Mouse (Mus musculus) frontal cortex, adult 2 months (tissue): Measurements from ENCODE around the gene Pik3ca. TPM values are rescaled to one million over a fixed set of nuclear protein-coding genes. Genes with fewer than 3 reads are reported as not detected.

Experiments
- DNase-seq, 2 experiments: peaks; one replicate each; pipeline ENCODE4 v3.0.0; 2022; ENCODE audit warnings: low spot score in 1 of 2; ENCODE audit errors: extremely low spot score in 1 of 2
- polyA plus RNA-seq: library from polyadenylated mRNA; depleted of rRNA; stranded (reverse); fragments of >200 nt; gene quantifications from 2 replicates; pipeline ENCODE4 v1.2.3, GENCODE M21; 2012; rRNA removed

Pik3ca gene
- polyA plus RNA-seq, 1 experiment: 23.4 TPM

DNA sequence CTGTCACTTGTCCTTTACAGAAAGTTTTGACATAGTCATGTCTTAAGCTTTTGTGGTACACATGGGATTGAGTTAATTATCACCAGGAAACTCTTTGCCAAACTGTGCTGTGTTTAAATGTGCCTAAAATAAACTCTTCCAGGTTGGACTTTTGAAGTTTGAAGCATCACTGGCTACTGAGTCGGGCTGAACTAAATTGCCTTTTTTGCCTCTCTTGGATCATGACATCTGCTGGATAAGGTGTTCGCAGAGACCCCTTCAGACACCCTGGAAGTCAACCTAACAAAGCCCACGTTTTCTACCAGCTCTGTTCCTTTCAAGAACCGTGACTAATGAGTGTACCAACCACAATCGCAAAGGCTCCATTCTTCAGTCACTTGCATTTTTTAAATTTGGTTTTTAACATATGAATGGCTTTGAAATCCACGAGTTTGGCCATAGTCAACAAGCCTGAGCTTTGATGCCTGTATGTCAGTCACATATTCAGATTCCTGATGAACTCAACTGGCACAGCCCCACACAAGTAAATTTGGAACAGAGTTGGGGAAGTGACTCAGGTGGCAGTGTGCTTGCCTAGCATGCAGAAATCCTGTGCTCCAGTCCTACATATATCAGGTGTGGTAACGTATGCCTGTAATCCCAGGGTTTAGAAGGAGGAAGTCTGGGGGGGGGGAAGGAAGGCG lies 97.8 kb downstream of the Pik3ca start:
- DNase-seq: no peak

- no peak for DNase-seq
Observed at GRCm38 (mm10) chr3:32495856-32496710, 98.6 kb downstream of the Pik3ca start.

- DNase-seq: no peak
Observed at GRCm38 (mm10) chr3:32496711-32497070, 99.2 kb downstream of the Pik3ca start.

DNA sequence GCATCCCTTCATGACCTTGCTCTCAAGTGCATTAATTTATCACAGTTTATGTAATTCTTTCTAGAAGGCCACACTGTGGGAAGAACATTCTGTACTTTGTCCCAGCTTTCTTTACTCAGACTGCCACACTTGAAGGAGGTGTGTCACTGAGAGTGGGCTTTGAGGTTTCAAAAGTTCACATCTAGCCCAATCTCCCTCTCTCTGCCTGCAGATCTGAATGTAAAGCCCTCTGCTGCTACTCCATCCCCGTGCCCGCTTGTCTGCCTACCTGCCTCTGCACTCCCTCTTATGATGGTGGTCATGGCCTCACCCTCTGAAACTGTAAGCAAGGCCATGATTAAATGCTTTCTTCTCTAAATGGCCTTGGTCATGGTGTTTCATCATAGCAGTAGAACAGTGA lies 102.9 kb downstream of the Pik3ca start:
- DNase-seq: no peak

- DNase-seq: no peak
Observed at GRCm38 (mm10) chr3:32505841-32506240, 108.4 kb downstream of the Pik3ca start.

GRCm38 (mm10) chr3:32506366-32507225 lies 109.1 kb downstream of the Pik3ca start:
- no peak for DNase-seq

- DNase-seq: peak; percentile 49 to 87
Observed at GRCm38 (mm10) chr3:32508666-32509324, 111.3 kb downstream of the Pik3ca start.

DNA sequence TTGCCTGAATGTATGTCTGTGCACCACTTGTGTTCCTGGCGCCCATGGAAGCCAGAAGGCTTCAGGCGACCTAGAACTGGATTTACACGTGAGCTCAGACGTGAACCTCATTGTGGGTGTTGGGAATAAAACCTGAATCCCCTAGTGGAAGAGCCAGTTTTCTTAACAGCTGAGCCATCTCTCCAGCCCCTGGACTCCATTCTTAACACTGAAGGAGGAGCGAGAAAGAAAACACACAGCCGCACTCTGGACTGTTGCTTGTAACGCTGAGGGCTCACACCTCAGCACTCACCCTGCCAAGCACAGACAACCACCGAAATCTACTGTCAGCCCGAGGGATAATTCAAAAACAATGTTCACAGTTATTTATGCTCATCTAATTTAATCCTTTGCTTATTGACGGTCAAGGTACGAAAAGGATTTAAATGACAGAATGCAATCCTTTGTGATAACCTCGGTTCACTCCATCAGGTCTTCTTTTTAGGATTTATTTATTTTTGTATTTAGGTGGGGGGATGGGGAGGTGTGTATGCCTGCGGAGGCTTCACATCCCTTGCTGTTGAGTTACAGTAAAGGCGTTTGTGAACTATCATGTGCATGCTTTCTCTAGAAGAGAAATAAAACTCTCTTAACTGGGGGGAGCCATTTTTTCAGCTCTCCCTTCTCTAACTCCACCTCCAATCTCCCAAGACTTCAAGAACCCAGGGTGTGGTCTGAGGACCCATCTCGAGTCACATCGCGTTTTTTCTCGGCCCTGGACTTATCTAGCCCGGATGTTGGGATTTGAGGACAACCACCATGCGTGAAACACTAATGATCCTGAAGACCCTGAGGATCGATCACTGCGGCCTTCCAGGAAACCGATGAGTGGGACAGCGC lies 112.3 kb downstream of the Pik3ca start, which contains the start of gene Zfp639:
Gene Zfp639 (plus strand): TSS at position 764 of the 879 bp plus-strand sequence.
- DNase-seq: no peak

DNA sequence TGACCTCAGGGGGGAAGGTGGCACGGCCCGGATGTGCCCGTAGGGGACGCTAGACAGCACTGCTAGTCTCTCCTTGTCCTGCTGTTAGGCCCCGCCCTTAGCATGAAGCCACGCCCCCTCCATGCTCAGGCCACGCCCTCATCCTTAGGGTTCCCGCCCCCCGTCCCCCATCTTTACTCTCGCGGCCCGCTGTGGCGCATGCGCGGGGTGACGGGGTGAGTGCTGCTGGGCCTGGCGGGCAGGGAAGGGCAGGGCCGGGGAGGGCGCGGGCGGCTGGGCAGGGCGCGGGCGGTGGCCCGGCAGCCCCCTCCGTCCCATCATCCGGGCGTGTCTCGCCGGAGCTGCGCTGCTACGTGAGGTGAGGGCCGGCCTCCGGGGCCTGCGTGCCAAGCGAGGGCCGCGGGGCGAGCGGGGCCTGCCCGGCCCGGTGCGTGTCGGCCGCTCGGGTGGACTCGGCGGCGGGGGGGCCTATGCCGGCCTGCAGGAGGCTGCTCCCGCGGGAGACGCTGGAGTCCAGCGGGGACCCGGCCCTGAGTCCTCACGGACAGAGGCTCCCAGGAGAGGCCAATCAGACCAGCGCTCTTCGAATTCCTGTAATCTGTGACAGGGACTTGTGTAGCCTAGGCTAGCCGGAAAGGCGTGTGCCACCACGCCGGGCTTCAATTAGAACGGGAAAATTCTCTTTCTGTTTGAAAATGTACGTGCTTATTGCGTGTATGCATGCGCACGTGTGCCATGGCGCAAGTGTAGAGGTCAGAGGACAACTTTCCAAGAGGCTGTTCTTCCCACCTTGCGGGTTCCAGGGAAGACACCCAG lies 113.1 kb downstream of the Pik3ca start:
- peak; percentile 87 to 95 for DNase-seq

DNA sequence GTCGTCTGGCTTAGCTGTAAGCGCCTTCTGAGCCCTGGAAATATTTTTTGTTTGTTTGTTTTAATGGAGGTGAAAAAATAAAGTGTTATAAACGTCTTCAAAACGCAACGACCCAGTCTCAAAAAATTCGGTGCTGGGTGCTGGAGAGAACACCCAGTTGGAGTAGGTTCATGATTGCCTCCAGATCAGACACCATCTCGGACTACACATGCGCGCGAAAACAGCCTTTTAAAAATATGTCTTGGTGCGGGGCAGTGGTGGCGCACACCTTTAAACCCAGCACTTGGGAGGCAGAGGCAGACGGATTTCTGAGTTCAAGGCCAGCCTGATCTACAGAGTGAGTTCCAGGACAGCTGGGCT lies 113.7 kb downstream of the Pik3ca start:
- DNase-seq: peak in 1 of 2 experiments; percentile 46

DNA sequence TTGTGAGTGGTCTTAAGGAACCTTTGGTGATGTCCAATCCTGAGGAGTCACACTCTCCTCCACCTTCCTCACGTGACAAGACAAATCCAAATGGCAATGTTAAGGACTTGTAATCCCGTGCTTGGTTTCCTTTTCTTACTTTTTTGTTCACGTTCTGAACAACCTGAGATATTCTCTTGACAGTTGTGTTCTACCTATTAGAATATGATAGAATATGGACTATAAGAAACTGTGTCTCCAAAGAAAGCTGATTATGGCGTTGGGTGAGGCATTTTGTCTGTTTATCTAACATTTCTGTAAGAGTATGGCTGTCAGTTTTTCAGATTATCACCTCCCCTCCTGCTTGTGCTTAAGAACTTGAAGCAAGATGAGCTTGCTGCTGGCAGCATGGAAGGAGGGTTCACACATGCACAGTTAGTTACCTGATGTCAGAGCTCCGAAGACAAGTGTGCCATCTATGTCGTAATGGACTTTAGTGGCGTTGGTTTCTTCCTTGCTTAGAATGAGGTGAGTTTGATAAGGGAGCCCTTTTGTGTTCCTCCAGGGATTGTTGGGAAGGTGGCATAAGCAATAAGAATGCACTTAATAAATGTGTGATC lies 115.3 kb downstream of the Pik3ca start:
- no peak for DNase-seq

GRCm38 (mm10) chr3:32513528-32513927 lies 116.1 kb downstream of the Pik3ca start:
- no peak for DNase-seq

Other genes with a start within 250 kb of the Pik3ca start
- gene Zmat3, start 31.7 kb upstream of the Pik3ca start, polyA plus RNA-seq: 37.7 and 40.1 TPM in 2 replicates
- gene Kcnmb3, start 94.6 kb downstream of the Pik3ca start, polyA plus RNA-seq: 0.04 and 0.19 TPM in 2 replicates
- gene Zfp639, start 112.6 kb downstream of the Pik3ca start, polyA plus RNA-seq: 54.9 and 57.8 TPM in 2 replicates
- 107 and 127 TPM in 2 replicates for gene Mfn1, start 131.8 kb downstream of the Pik3ca start, polyA plus RNA-seq
- 43.8 and 50.5 TPM in 2 replicates for gene Gnb4, start 218.9 kb downstream of the Pik3ca start, polyA plus RNA-seq